ENCODE assay signal across 9 mouse cellular contexts in the genomic region with DNA sequence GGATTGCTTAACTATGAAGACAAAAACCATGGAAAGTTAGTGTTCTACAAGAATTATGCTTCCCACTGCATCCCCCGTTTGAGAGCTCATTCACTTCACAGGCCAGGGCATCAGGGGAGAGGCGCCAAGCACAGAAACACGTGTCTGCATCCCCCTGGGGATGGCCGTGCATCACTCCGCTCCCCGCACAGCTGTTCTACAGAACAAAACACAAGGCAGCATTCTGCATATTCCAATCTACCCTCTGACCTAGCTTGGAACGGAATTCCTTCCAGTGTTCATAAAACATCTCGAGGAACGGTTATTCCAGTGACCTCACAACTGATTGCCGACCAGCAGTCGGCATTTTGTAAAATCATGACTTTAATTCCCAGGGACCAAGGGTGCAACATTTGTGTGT.
A peak's percentile ranks its signal among the peaks of the same experiment; 100 is the strongest.
DNase-seq lines count a peak whose midpoint lies in the region; ATAC-seq and TF ChIP-seq lines count a peak whose summit lies in the region.
"Had no signal": no experiment of that assay in that cellular context is flagged by ENCODE, and none has a peak within 500 bp of the region (broad histone marks: within the 10 kb centered on the region; RNA-seq: fewer than 3 reads in every experiment).

No protein-coding gene starts in this region.

- no peaks in the 10 kb centered on the region for H3K27me3 ChIP-seq in hindbrain, postnatal 0 days (ENCODE audit: insufficient read depth, low read length)
- H3K27me3 ChIP-seq in hindbrain, embryonic 12.5 days, result no peaks in the 10 kb centered on the region; the same call in 1 of the 2 replicates
- no peaks in the 10 kb centered on the region for H3K27me3 ChIP-seq in kidney, embryonic 15.5 days
- no peaks in the 10 kb centered on the region; the same call in 1 of the 2 replicates for H3K27me3 ChIP-seq in neural tube, embryonic 13.5 days

- no peak for ATAC-seq in hindbrain, postnatal 0 days
- no peak for ATAC-seq in hindbrain, embryonic 12.5 days (ENCODE audit: low FRiP score)
- peak; percentile 57; the same call in 1 of the 2 replicates for ATAC-seq in kidney, embryonic 15.5 days (replicated peaks; ENCODE audit: low FRiP score)
- no peak for ATAC-seq in neural tube, embryonic 13.5 days (ENCODE audit: low read depth)

- WGBS in hindbrain, postnatal 0 days, result 34% methylated on average over 11 of the region's 11 CpGs
- WGBS in hindbrain, embryonic 12.5 days, result 34% methylated on average over 11 of the region's 11 CpGs
- WGBS in kidney, embryonic 15.5 days, result 42% methylated on average over 11 of the region's 11 CpGs
- 18% methylated on average over 11 of the region's 11 CpGs for WGBS in neural tube, embryonic 13.5 days

- TF ChIP-seq CTCF in hindbrain, postnatal 0 days (IDR thresholded peaks at IDR 0.05; ENCODE audit: low read depth), result no peak
- TF ChIP-seq CTCF in gastrocnemius, adult 2 months (IDR thresholded peaks at IDR 0.05), result no peak

- no peaks in the 10 kb centered on the region for H3K9me3 ChIP-seq in hindbrain, postnatal 0 days (ENCODE audit: low read length)
- H3K9me3 ChIP-seq in hindbrain, embryonic 12.5 days (replicated peaks), result 0 out of 2 replicates have a peak, but pooled peaks cover 5% of the 10 kb centered on the region
- H3K9me3 ChIP-seq in kidney, embryonic 15.5 days (replicated peaks), result no peaks in the 10 kb centered on the region
- H3K9me3 ChIP-seq in neural tube, embryonic 13.5 days, result no peaks in the 10 kb centered on the region

- no peak overlapping the region for H3K4me2 ChIP-seq in hindbrain, postnatal 0 days (ENCODE audit: low read depth, low read length)
- no peak overlapping the region for H3K4me2 ChIP-seq in hindbrain, embryonic 12.5 days (replicated peaks)
- 0 out of 2 replicates have a peak overlapping the region, but pooled peaks have one; percentile 3 for H3K4me2 ChIP-seq in kidney, embryonic 15.5 days
- peak overlapping the region; percentile 15 for H3K4me2 ChIP-seq in neural tube, embryonic 13.5 days

- intact Hi-C loops in gastrocnemius, adult 2 months (cut with DNase I), result no loop called here

- peak; percentile 43 for DNase-seq in hindbrain, postnatal 0 days (ENCODE audit: low spot score)
- peak; percentile 49 for DNase-seq in gastrocnemius, adult 2 months
- no peak for DNase-seq in urinary bladder, adult 18-20 months (ENCODE audit: low spot score in 2 of 2)
- DNase-seq in spleen, adult 12 weeks (ENCODE audit: low spot score), result no peak
- no peak for DNase-seq in MN1 (ENCODE audit: low spot score)
- DNase-seq: cerebellum, postnatal 25 days had no signal

- H3K9ac ChIP-seq in hindbrain, postnatal 0 days (replicated peaks; ENCODE audit: low read length), result no peak overlapping the region
- no peak overlapping the region for H3K9ac ChIP-seq in hindbrain, embryonic 12.5 days
- H3K9ac ChIP-seq in kidney, embryonic 15.5 days, result no peak overlapping the region
- H3K9ac ChIP-seq in neural tube, embryonic 13.5 days, result no peak overlapping the region

- no peak overlapping the region for H3K27ac ChIP-seq in hindbrain, postnatal 0 days
- H3K27ac ChIP-seq in hindbrain, embryonic 12.5 days, result no peak overlapping the region
- no peak overlapping the region for H3K27ac ChIP-seq in gastrocnemius, adult 2 months
- peak overlapping the region; percentile 78 for H3K27ac ChIP-seq in kidney, embryonic 15.5 days
- H3K27ac ChIP-seq in neural tube, embryonic 13.5 days (replicated peaks), result no peak overlapping the region

- H3K36me3 ChIP-seq in hindbrain, postnatal 0 days (ENCODE audit: insufficient read depth, low read length), result no peaks in the 10 kb centered on the region
- no peaks in the 10 kb centered on the region for H3K36me3 ChIP-seq in hindbrain, embryonic 12.5 days
- no peaks in the 10 kb centered on the region for H3K36me3 ChIP-seq in kidney, embryonic 15.5 days
- H3K36me3 ChIP-seq in neural tube, embryonic 13.5 days, result no peaks in the 10 kb centered on the region

- H3K4me1 ChIP-seq in hindbrain, postnatal 0 days (ENCODE audit: insufficient read depth, low read length), result no peaks in the 10 kb centered on the region
- H3K4me1 ChIP-seq in hindbrain, embryonic 12.5 days, result peaks cover 37% of the 10 kb centered on the region
- peaks cover 49% of the 10 kb centered on the region for H3K4me1 ChIP-seq in kidney, embryonic 15.5 days
- H3K4me1 ChIP-seq in neural tube, embryonic 13.5 days (replicated peaks), result peaks cover 38% of the 10 kb centered on the region

- no peak overlapping the region for H3K4me3 ChIP-seq in hindbrain, postnatal 0 days (ENCODE audit: low read length)
- no peak overlapping the region for H3K4me3 ChIP-seq in hindbrain, embryonic 12.5 days
- H3K4me3 ChIP-seq in gastrocnemius, adult 2 months, result no peak overlapping the region
- no peak overlapping the region for H3K4me3 ChIP-seq in kidney, embryonic 15.5 days (replicated peaks)
- H3K4me3 ChIP-seq in neural tube, embryonic 13.5 days, result no peak overlapping the region

Comparison
In these comparisons a context has a peak if more than half of its experiments do, and no peak if none do; other contexts are left out.
1. DNase-seq: peak in hindbrain, postnatal 0 days (single experiment) and gastrocnemius, adult 2 months (single experiment); none in urinary bladder, adult 18-20 months (0 of 2), spleen, adult 12 weeks (single experiment) and MN1 (single experiment).
2. H3K4me2 ChIP-seq: peak in kidney, embryonic 15.5 days (single experiment) and neural tube, embryonic 13.5 days (single experiment); none in hindbrain, postnatal 0 days (single experiment) and hindbrain, embryonic 12.5 days (single experiment).